Mouse (Mus musculus) erythroblast, adult 5-6 weeks (primary cell): ENCODE measurements around the gene Bri3bp. TPM values are rescaled to one million over a fixed set of nuclear protein-coding genes. Genes with fewer than 3 reads are reported as not detected.

Experiments used
- ATAC-seq: replicated peaks from 2 replicates; pipeline ENCODE4 v1.8.0; 2016; ENCODE audit warnings: moderate number of reproducible peaks, mild to moderate bottlenecking, moderate TSS enrichment, inconsistent platforms; ENCODE audit not compliant: poor library complexity, low FRiP score, severe bottlenecking
- total RNA-seq, 2 experiments: library from RNA; stranded (forward) in 1 of 2; stranded (reverse) in 1 of 2; fragments of 150-400 nt in 1 of 2; fragments of 200-764, 138-1000 nt in 1 of 2; gene quantifications; 2 replicates each; pipeline versions ENCODE4 v1.2.3 to v1.2.4; 2015 to 2017; ENCODE audit warnings: low replicate concordance in 2 of 2

Bri3bp gene
- total RNA-seq, 2 experiments from 2014 or later, result 4.7 to 13.1 TPM

GRCm38 (mm10) chr5:125507582-125507981, 66.2 kb downstream of the Bri3bp start:
- no peak for ATAC-seq

- ATAC-seq, result no peak
Observed at GRCm38 (mm10) chr5:125508006-125508405, 66.6 kb downstream of the Bri3bp start.

- ATAC-seq, result peak; percentile 78
Observed at GRCm38 (mm10) chr5:125509541-125509940, 68.2 kb downstream of the Bri3bp start.

Other genes with a start within 250 kb of the Bri3bp start
- gene Scarb1, start 100.5 kb upstream of the Bri3bp start, total RNA-seq (2015; ENCODE audit: low replicate concordance), result 20.9 and 28.6 TPM in 2 replicates
- 13.5 and 16.6 TPM in 2 replicates for gene Scarb1, start 100.5 kb upstream of the Bri3bp start, total RNA-seq (2017; ENCODE audit: low replicate concordance)
- not detected in 2 replicates for gene Gm10382, start 52.2 kb upstream of the Bri3bp start, total RNA-seq (2015; ENCODE audit: low replicate concordance)
- gene Gm10382, start 52.2 kb upstream of the Bri3bp start, total RNA-seq (2017; ENCODE audit: low replicate concordance), result 0.43 TPM in 1 of 2 replicates, not detected in the other
- gene Ubc, start 51.4 kb upstream of the Bri3bp start, total RNA-seq (2015; ENCODE audit: low replicate concordance), result 74.2 and 81.7 TPM in 2 replicates
- gene Ubc, start 51.4 kb upstream of the Bri3bp start, total RNA-seq (2017; ENCODE audit: low replicate concordance), result 106 and 132 TPM in 2 replicates
- gene Dhx37, start 7.4 kb upstream of the Bri3bp start, total RNA-seq (2015; ENCODE audit: low replicate concordance), result 1.2 and 17.8 TPM in 2 replicates
- 6.1 and 6.5 TPM in 2 replicates for gene Dhx37, start 7.4 kb upstream of the Bri3bp start, total RNA-seq (2017; ENCODE audit: low replicate concordance)
- 1.3 and 2.3 TPM in 2 replicates for gene Aacs, start 34.2 kb downstream of the Bri3bp start, total RNA-seq (2015; ENCODE audit: low replicate concordance)
- 4.2 and 6.0 TPM in 2 replicates for gene Aacs, start 34.2 kb downstream of the Bri3bp start, total RNA-seq (2017; ENCODE audit: low replicate concordance)
- gene Tmem132b, start 90.2 kb downstream of the Bri3bp start, total RNA-seq (2015; ENCODE audit: low replicate concordance), result not detected in 2 replicates
- not detected in 2 replicates for gene Tmem132b, start 90.2 kb downstream of the Bri3bp start, total RNA-seq (2017; ENCODE audit: low replicate concordance)